Mouse (Mus musculus) small intestine, adult 2 months (tissue): ENCODE results near the gene Trafd1.

ENCODE experiments used
- CTCF ChIP-seq: fragments of 200-500 bp; IDR thresholded peaks from 2 replicates; pipeline ENCODE4 v1.5.1; 2012; ENCODE audit warnings: low read depth, mild to moderate bottlenecking, control low read depth, inconsistent platforms, low read length, moderate library complexity, mixed read lengths; ENCODE audit not compliant: insufficient replicate concordance, insufficient read length; ENCODE audit errors: extremely low read depth
- POLR2A ChIP-seq: fragments of 200-500 bp; IDR thresholded peaks from 2 replicates; pipeline ENCODE4 v1.6.1; 2012; ENCODE audit warnings: low read depth, mild to moderate bottlenecking, control low read depth, inconsistent platforms, low read length, moderate library complexity

GRCm38 (mm10) chr5:121383857-121384756 is 1.3 kb downstream of the Trafd1 start:
- TF ChIP-seq CTCF (no peak), POLR2A (no peak)
